Mouse (Mus musculus) spleen, postnatal 36 days (tissue): ENCODE measurements at regions not wholly inside any gene's neighbourhood (a gene's known extent, or its start where the extent isn't known, plus 50 kb on each side); places are given as distances from the start of the nearest gene placed in this dataset.
"Not testable (repeated sequence)": the region's sequence is repeated elsewhere in the genome, so short reads cannot be mapped to it uniquely, and the experiment has no call there.

Experiments
- DNase-seq, 2 experiments: peaks; one replicate each; pipeline ENCODE4 v3.0.0; 2022; ENCODE audit warnings: low spot score in 2 of 2, mixed read lengths in 1 of 2

DNA sequence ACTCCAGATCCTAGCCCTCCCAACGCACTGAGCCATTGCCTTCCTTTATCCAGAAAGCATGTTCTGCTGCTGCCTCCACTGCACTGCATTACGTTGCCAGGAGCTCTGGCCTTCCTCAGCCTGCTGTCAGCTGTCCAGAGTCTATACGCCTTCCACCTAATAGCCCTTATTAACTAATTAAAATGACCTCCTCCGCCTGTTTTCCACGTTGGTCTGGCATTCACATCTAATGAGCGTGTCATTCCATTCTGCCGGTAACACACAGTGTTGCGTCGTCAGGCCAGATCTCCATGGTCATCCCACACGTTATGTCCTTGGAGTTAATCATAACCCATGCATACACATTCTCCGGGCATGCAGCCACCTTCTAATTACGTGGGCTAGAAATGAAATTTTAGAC lies 56.7 kb upstream of the Med4 start:
- no peak for DNase-seq

- DNase-seq = no peak
These were observed 57.3 kb upstream of the Med4 start for GRCm38 (mm10) chr14:73452321-73453082.

DNA sequence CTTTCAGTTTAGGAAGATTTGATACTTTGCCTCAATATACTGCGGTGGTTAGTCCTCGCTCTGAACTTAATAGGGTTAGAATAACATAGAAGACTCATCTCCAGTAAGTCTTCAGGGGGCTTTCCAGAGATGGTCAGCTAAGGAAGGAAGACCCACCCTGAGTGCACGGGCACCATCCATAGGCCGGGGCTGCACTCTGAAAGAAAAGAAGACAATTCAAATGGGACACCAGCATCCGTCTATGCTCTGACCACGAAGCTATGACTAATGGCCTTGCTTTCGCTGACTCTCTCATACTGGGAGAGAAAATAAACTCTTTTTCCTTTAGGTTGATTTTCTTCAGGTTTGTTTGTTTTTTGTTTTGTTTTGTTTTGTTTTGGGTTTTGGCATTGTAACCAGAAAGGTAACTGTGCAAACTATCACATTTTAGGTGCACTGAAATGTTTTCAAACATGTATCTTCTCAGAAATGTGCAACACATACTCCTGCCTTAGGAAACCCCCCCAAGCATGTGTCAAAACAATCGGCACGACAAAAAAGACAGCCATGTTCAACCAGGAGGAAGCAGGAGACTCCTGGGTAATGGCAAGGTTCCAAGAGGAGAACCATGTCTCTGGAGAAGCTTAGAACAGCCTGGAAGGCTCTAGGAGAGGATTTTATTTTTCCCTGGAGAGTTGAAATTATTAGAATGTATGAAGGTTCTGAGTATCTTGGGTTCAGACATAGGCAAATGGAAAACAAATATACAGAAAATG lies 58.4 kb upstream of the Med4 start:
- no peak for DNase-seq

GRCm38 (mm10) chr14:73449901-73450495 lies 59.8 kb upstream of the Med4 start:
- no peak for DNase-seq

DNA sequence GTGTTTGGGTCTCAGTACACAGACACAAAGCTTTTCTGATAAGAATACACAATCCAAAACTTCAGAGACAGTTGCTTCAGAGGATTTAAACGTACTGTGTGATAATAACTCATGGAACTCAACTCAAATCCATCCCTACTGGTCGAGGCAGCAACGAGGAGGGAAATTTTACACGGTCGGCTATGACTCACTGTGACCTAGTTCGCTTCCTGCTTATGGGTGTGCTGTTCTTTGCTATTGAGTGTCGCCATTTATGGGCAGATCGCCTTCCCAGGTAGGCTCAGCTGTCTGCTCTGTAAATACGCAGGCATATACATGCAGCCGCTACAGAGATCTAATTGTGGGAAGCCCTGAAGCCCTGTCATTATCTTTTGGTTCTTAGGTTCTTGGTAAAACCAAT lies 60.7 kb upstream of the Med4 start:
- DNase-seq = no peak

DNA sequence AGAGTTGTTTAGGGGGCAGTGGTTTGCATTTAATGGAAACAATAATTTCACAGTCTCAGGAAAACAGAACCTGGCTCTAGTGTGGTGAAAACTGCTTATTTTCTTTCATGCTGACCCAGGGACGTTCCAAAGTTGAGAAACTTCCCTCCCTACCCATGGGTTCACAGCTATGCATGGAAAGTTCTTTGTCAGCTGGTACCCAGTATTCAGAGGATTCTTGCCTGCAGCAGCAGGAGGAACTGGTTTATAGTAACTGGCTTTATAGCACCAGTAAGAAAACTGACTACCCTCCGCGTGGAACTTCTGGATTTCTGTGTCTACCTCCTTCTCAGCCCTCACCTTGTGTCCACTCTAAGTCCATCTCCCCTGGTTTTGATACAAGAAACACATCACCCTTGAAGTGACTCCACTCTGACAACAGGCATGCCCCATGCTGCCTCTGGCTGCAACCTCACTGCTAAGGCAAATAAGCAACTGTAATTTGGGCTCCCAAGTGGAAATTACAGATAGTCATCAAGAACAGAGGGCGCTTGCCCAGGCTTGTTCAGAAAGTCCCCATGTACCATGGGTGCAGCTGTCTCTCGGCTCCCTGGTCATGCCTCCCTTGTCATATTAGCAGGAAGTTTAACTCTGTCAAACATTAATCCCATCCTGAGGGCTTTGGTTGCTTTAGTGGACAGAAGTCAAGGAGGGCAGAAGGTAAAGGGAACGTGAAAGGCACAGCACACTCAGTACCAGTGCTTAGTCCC lies 60.6 kb upstream of the Itm2b start:
- peak in 1 of 2 experiments; percentile 5 for DNase-seq

DNA sequence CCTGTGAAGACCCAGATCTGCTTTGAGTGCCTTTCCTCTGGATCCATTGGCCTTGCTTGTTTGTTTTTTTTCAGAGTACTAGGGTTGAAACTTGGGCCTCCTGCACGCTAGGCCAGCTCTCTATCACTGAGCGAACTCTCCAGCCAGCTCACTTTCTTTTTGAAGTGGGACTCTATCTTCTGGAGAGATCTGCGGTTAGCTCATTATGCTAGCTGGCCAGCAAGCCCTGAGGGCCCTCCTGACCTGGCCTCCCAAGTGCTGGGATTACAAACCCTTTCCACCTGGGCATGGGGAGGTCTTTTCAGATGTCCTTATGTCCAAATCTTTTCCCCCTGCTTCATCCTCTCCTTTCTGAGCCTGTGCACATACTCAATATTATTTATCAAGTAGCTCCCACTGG lies 59.6 kb upstream of the Itm2b start:
- no peak for DNase-seq

GRCm38 (mm10) chr14:73441951-73442716 lies 57.0 kb upstream of the Itm2b start:
- peak; percentile 64 to 68 for DNase-seq

DNA sequence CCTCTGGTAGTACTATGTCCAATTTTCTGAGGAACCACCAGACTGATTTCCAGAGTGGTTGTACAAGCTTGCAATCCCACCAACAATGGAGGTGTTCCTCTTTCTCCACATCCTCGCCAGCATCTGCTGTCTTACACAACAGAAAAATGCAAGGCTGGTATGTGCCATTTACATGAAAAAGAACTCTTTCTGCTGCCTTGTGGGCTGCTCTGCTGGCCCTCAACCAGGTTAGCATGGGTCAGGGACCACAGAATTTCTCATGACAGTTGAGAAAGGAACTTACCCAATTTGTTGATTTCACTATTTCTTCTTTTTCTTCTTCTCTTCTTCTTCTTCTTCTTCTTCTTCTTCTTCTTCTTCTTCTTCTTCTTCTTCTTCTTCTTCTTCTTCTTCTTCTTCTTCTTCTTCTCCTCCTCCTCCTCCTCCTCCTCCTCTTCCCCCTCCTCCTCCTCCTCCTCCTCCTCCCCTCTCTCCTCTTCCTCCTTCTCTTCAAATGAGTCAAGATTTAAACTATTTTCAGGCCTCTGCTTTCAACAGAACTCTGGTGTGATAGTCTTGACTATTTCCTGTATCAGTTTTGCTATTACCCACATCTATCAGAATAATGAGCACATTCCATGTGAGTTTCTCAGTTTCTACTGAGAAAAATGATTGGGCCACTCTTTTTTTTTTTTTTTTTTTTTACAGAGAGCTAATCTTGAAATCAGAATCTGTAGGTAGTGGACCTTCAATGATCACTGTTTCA lies 56.3 kb upstream of the Itm2b start:
- DNase-seq = not testable (repeated sequence)

GRCm38 (mm10) chr14:73439802-73440309 lies 54.8 kb upstream of the Itm2b start:
- DNase-seq = no peak

- no peak for DNase-seq
These were observed 50.8 kb upstream of the Itm2b start for GRCm38 (mm10) chr14:73435839-73436238.
